ENCODE assay signal across 10 mouse cellular contexts in the genomic region with DNA sequence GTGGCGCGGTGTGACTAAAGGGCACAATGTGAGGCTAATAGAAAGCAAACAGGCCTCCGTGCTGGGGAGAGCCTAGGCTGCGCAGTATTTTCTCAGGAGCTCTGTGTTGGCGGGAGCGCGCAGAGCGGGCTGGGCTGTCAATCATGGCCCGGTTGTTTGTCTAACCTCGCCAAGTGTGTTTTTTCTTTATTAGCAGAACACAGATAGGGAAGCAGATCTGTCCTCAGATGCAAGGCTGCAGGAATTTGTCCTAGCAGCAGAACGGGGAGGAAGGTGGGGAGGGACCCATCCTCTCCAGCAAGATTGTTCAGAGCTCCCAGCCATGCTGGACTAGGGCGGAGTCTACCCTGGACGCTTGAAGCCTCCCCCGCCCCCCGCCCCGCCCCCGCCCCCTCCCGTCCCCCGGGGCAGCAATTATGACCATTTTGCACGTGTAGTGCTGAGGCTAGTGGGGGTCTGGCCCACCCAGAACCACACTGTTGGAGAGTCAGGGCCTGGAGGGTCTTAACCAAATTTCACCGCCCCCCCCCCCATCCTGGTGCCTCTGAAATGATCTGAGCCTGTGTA. TPM values are rescaled to one million over a fixed set of nuclear protein-coding genes. Genes with fewer than 3 reads are reported as not detected.
DNase-seq lines count a peak whose midpoint lies in the region; ATAC-seq and TF ChIP-seq lines count a peak whose summit lies in the region.
"Had no signal": no experiment of that assay in that cellular context is flagged by ENCODE, and none has a peak within 500 bp of the region (broad histone marks: within the 10 kb centered on the region; RNA-seq: fewer than 3 reads in every experiment).

No protein-coding gene starts in this region.

- no peak for TF ChIP-seq POLR2A in brain, embryonic 14.5 days (IDR thresholded peaks at IDR 0.05; ENCODE audit: borderline replicate concordance, extremely low read depth, insufficient read depth, insufficient read length, poor library complexity, severe bottlenecking)

- intact Hi-C loops in heart, postnatal 36 days (cut with DNase I) = no loop called here

- H3K36me3 ChIP-seq in heart, embryonic 14.5 days (ENCODE audit: control insufficient read depth, insufficient read depth, low read length) = no peaks in the 10 kb centered on the region
- no peaks in the 10 kb centered on the region for H3K36me3 ChIP-seq in hindbrain, embryonic 15.5 days
- H3K36me3 ChIP-seq in midbrain, postnatal 0 days (ENCODE audit: insufficient read depth, low read length) = no peaks in the 10 kb centered on the region

- H3K9ac ChIP-seq in heart, embryonic 14.5 days (ENCODE audit: low read length) = peak overlapping the region; percentile 67
- 0 out of 2 replicates have a peak overlapping the region, but pooled peaks have one; percentile 0 for H3K9ac ChIP-seq in hindbrain, embryonic 15.5 days
- peak overlapping the region; percentile 26; the same call in 1 of the 2 replicates for H3K9ac ChIP-seq in midbrain, postnatal 0 days (replicated peaks; ENCODE audit: low read length, poor library complexity, severe bottlenecking)

- H3K4me2 ChIP-seq in heart, embryonic 14.5 days (ENCODE audit: low read length) = peak overlapping the region; percentile 69
- peak overlapping the region; percentile 47 for H3K4me2 ChIP-seq in hindbrain, embryonic 15.5 days
- peak overlapping the region; percentile 45 for H3K4me2 ChIP-seq in midbrain, postnatal 0 days (ENCODE audit: low read depth, low read length, poor library complexity, severe bottlenecking)

- no peaks in the 10 kb centered on the region for H3K27me3 ChIP-seq in heart, embryonic 14.5 days (ENCODE audit: control insufficient read depth, insufficient read depth, low read length)
- no peaks in the 10 kb centered on the region for H3K27me3 ChIP-seq in hindbrain, embryonic 15.5 days
- H3K27me3 ChIP-seq in midbrain, postnatal 0 days (ENCODE audit: insufficient read depth, low read length) = no peaks in the 10 kb centered on the region

- peaks cover 0 to 2% of the 10 kb centered on the region in 2 experiments; a peak in 2 of 4 replicates for H3K4me1 ChIP-seq in heart, embryonic 14.5 days (ENCODE audit: control insufficient read depth in 2 of 2, insufficient read depth in 2 of 2, low read length in 2 of 2)
- peaks cover 9% of the 10 kb centered on the region for H3K4me1 ChIP-seq in hindbrain, embryonic 15.5 days (replicated peaks)
- no peaks in the 10 kb centered on the region; the same call in 1 of the 2 replicates for H3K4me1 ChIP-seq in midbrain, postnatal 0 days (ENCODE audit: insufficient read depth, low read length)

- no peaks in the 10 kb centered on the region for H3K9me3 ChIP-seq in heart, embryonic 14.5 days (ENCODE audit: control insufficient read depth, low read length)
- no peaks in the 10 kb centered on the region for H3K9me3 ChIP-seq in hindbrain, embryonic 15.5 days
- no peaks in the 10 kb centered on the region for H3K9me3 ChIP-seq in midbrain, postnatal 0 days (ENCODE audit: low read length)

- ATAC-seq in heart, embryonic 14.5 days (ENCODE audit: insufficient number of reproducible peaks, insufficient read depth, low FRiP score, low read depth) = 0 out of 2 replicates have a peak, but pooled peaks have one; percentile 38
- ATAC-seq in hindbrain, embryonic 15.5 days (ENCODE audit: low FRiP score, low read depth) = peak; percentile 69; the same call in 1 of the 2 replicates
- ATAC-seq in midbrain, postnatal 0 days (ENCODE audit: low FRiP score) = peak; percentile 67
- no peak for ATAC-seq in monocyte, adult 5-6 weeks (replicated peaks; ENCODE audit: insufficient number of reproducible peaks, low FRiP score, low TSS enrichment, poor library complexity, severe bottlenecking)

- no peak for TF ChIP-seq CTCF in brain, embryonic 14.5 days (IDR thresholded peaks at IDR 0.05; ENCODE audit: borderline replicate concordance, extremely low read depth, insufficient read depth, insufficient read length)
- no peak for TF ChIP-seq CTCF in midbrain, postnatal 0 days (IDR thresholded peaks at IDR 0.05)

- WGBS in heart, embryonic 14.5 days = under 1% methylated on average over 15 of the region's 21 CpGs
- WGBS in hindbrain, embryonic 15.5 days = 1% methylated on average over 18 of the region's 21 CpGs
- 6% methylated on average over 21 of the region's 21 CpGs for WGBS in midbrain, postnatal 0 days

- H3K27ac ChIP-seq in heart, embryonic 14.5 days (replicated peaks in 1 of 2; ENCODE audit: control insufficient read depth in 1 of 2, insufficient read depth in 1 of 2, low read depth in 2 of 2, low read length in 2 of 2) = no peak overlapping the region
- H3K27ac ChIP-seq in hindbrain, embryonic 15.5 days (replicated peaks) = no peak overlapping the region
- H3K27ac ChIP-seq in midbrain, postnatal 0 days (ENCODE audit: low read depth, low read length) = no peak overlapping the region

- DNase-seq in heart, postnatal 36 days = no peak
- DNase-seq in brain, embryonic 14.5 days (ENCODE audit: low read depth) = peak; percentile 73
- DNase-seq in midbrain, postnatal 0 days (ENCODE audit: low spot score) = peak; percentile 30
- no peak for DNase-seq in thymus, postnatal 25 days
- no peak for DNase-seq in spleen, adult 18-20 months
- DNase-seq: lung, postnatal 4 days had no signal

- peak overlapping the region; percentile 46 to 56 for H3K4me3 ChIP-seq in heart, embryonic 14.5 days (ENCODE audit: control insufficient read depth in 1 of 2, insufficient read depth in 1 of 2, low read depth in 1 of 2, low read length in 2 of 2)
- peak overlapping the region; percentile 31 for H3K4me3 ChIP-seq in hindbrain, embryonic 15.5 days
- H3K4me3 ChIP-seq in midbrain, postnatal 0 days (ENCODE audit: low read depth, low read length) = peak overlapping the region; percentile 26

RNA-seq across cellular contexts. Expression of gene Barx1, which starts 43.7 kb away (rescaled TPM):
- polyA plus RNA-seq in heart, embryonic 14.5 days (2014; fragmentation: Nextera tagmentation; extraction: Ambion mirVana) = 0.57 TPM in 1 of 2 replicates, not detected in the other
- total RNA-seq in heart, postnatal 36 days (2021) = not detected
- 0.15 and 0.38 TPM in 2 replicates for polyA plus RNA-seq in brain, embryonic 14.5 days (2012; rRNA removed)
- not detected in 2 replicates for polyA plus RNA-seq in hindbrain, embryonic 15.5 days (2015; fragmentation: Nextera tagmentation; extraction: Ambion mirVana)
- not detected in 2 replicates for total RNA-seq in midbrain, postnatal 0 days (2014; rRNA removed)
- not detected in 2 replicates for polyA plus RNA-seq in midbrain, postnatal 0 days (2015; fragmentation: Nextera tagmentation; extraction: Ambion mirVana)
- not detected in 3 replicates for total RNA-seq in monocyte, adult 5-6 weeks (2017)
- total RNA-seq: CH12.LX had no signal

Comparison
In these comparisons a context has a peak if more than half of its experiments do, and no peak if none do; other contexts are left out.
1. H3K9ac ChIP-seq: peak in every context shown above with its lines; median percentile 67 in heart, embryonic 14.5 days; 26 in midbrain, postnatal 0 days; 0 in hindbrain, embryonic 15.5 days.
2. DNase-seq: peak in brain, embryonic 14.5 days (single experiment) and midbrain, postnatal 0 days (single experiment); none in heart, postnatal 36 days (0 of 2), thymus, postnatal 25 days (single experiment) and spleen, adult 18-20 months (0 of 2).
3. Peak in every context shown above with its lines, with median percentiles within 50 percentile points of each other: H3K4me2 ChIP-seq and H3K4me3 ChIP-seq.